Mouse (Mus musculus): ENCODE data around the gene Bola1. TPM values are rescaled to one million over a fixed set of nuclear protein-coding genes. Genes with fewer than 3 reads are reported as not detected.
"Not testable (repeated sequence)": the region's sequence is repeated elsewhere in the genome, so short reads cannot be mapped to it uniquely, and the experiment has no call there.

Gene Bola1
- polyA plus RNA-seq, 1 experiment from 2014 or later = 5.3 TPM

DNA sequence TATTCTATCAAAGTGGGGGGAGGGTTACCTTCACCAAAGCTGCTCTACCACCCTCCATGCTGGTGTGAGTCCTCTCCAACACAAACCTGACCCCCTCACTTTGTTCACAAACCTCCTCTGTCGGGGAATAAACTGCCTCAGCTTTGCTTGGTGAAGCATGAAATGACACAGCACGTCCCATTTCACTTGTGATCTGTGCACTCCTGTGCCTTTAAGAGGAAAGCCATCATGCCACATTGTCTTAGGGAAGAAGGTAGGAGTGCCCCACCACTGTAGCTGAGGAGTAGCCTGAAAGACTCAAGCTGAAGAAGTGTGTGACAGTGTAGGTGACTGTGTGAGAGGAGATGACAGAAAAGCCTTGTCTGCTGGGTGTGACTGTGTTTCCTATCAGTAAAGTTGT, 5.9 kb upstream of the Bola1 start:
- Histone ChIP-seq H3K27ac (peak overlapping the region; percentile 94), H3K79me2 (ENCODE audit: inconsistent target) (peaks cover 46% of the 10 kb centered on the region), H3K36me3 (ENCODE audit: inconsistent target) (no peaks in the 10 kb centered on the region), H3K4me3 (ENCODE audit: inconsistent target) (no peak overlapping the region)
- 90% methylated on average over 2 of the region's 2 CpGs for WGBS (ENCODE audit: missing documents)

DNA sequence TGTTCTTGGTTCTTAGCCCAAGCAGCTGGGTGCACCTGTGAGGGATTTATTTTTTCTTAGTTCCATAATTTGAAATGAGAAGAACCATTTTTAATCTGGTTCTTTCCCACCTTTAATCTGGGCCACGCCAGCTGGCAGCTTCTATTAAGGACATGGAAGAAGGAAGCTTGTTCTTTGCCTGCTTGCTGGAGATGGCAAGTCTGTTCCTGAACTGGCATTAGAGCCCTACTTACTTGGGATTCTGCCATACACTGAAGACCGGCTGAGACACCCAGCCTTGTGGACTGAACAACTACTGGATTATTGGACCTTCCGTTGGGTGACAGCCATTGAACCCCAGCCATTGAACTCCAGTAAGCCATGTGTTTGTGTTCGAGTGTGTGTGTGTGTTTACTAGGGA, 3.3 kb upstream of the Bola1 start:
- H3K36me3 ChIP-seq (ENCODE audit: inconsistent target) = no peaks in the 10 kb centered on the region
- H3K27ac ChIP-seq = peak overlapping the region; percentile 92
- peaks cover 46% of the 10 kb centered on the region for H3K79me2 ChIP-seq (ENCODE audit: inconsistent target)
- 93% methylated on average over 4 of the region's 4 CpGs for WGBS (ENCODE audit: missing documents)
- peak overlapping the region; percentile 58 for H3K4me3 ChIP-seq (ENCODE audit: inconsistent target)

DNA sequence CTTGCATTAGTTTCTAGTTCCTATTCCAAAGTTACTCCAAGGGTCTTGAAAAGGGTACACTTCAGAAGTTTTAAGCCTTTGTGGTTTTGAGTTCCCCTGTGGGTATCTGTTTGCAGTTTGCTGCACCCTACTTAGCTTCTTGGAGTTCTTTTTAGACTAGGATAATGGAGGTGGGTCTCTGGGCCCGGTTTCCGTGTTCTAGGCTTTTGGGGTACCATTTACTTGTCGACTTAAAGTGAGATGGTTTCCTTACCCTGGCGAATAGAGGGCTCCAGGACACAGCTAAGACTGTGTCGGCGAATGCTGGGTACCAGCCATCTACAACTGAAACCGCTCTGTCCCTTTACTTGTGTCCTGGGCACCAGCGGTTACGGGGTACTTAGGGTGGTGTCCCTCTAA, 2.1 kb upstream of the Bola1 start:
- peak overlapping the region; percentile 92 for H3K27ac ChIP-seq
- 10% methylated on average over 9 of the region's 9 CpGs for WGBS (ENCODE audit: missing documents)
- H3K79me2 ChIP-seq (ENCODE audit: inconsistent target) = peaks cover 46% of the 10 kb centered on the region
- no peaks in the 10 kb centered on the region for H3K36me3 ChIP-seq (ENCODE audit: inconsistent target)
- peak overlapping the region; percentile 58 for H3K4me3 ChIP-seq (ENCODE audit: inconsistent target)

DNA sequence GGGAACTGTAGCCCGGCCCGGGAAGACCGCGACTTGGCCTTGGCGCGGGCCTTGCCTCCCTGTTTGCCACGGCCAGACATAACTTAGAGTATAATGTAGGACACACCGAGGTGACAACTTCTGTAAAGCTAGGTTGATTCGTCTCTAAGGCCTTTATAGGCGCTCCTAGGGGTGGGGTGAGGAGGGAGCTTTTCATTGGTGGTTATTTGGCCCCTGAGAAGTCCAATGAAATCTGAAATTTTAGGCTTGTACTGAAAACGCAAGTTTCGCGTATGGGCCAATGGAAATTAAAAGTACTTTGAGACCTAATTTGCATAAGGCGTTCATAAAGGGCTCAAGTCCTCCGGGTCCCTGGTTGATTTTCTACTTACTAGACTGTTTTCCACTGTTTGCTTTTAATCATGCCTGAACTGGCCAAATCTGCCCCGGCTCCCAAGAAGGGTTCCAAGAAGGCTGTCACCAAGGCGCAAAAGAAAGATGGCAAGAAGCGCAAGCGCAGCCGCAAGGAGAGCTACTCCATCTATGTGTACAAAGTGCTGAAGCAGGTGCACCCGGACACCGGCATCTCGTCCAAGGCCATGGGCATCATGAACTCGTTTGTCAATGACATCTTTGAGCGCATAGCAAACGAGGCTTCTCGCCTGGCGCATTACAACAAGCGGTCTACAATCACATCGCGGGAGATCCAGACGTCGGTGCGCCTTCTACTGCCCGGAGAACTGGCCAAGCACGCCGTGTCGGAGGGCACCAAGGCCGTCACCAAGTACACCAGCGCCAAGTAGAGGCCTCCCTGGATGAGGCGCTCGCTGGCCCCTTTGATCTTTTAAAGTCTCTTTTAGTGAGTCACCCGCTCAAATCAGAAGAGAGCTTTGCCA, 1.5 kb upstream of the Bola1 start, which contains the start of the genes Hist2h2ac and Hist2h2be:
TSS of gene Hist2h2ac (minus strand) at position 116 of the 875 bp plus-strand sequence.
TSS of gene Hist2h2be (plus strand) at position 355 of the 875 bp plus-strand sequence.
- H3K27ac ChIP-seq = peak within 1 kb of the TSS; percentile 95
- no peaks in the 10 kb centered on the region for H3K36me3 ChIP-seq (ENCODE audit: inconsistent target)
- WGBS (ENCODE audit: missing documents) = 0% methylated on average over 35 of the region's 43 CpGs
- peaks cover 45% of the 10 kb centered on the region for H3K79me2 ChIP-seq (ENCODE audit: inconsistent target)
- peak within 1 kb of the TSS; percentile 74 for H3K4me3 ChIP-seq (ENCODE audit: inconsistent target)

DNA sequence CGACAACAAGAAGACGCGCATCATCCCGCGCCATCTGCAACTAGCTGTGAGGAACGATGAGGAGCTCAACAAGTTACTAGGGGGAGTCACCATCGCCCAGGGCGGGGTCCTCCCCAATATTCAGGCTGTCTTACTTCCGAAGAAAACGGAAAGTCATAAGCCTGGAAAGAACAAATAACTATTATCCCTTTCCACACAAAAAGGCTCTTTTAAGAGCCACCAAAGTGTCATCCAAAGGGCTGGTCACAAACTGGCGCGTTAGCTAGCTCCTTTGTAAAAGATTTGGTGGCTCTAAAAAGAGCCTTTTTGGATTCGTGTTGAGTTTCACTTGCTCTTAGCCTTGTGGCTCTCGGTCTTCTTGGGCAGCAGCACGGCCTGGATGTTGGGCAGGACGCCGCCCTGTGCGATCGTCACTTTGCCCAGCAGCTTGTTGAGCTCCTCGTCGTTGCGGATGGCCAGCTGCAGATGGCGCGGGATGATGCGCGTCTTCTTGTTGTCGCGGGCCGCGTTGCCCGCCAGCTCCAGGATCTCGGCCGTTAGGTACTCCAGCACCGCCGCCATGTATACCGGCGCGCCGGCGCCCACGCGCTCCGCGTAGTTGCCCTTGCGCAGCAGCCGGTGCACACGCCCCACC, 739 bp upstream of the Bola1 start:
- H3K4me3 ChIP-seq (ENCODE audit: inconsistent target) = peak overlapping the region; percentile 74
- not testable (repeated sequence) for H3K36me3 ChIP-seq (ENCODE audit: inconsistent target)
- H3K79me2 ChIP-seq (ENCODE audit: inconsistent target) = peaks cover 37% of the 10 kb centered on the region
- H3K27ac ChIP-seq = peak overlapping the region; percentile 95
- WGBS (ENCODE audit: missing documents) = under 1% methylated on average over 18 of the region's 47 CpGs

DNA sequence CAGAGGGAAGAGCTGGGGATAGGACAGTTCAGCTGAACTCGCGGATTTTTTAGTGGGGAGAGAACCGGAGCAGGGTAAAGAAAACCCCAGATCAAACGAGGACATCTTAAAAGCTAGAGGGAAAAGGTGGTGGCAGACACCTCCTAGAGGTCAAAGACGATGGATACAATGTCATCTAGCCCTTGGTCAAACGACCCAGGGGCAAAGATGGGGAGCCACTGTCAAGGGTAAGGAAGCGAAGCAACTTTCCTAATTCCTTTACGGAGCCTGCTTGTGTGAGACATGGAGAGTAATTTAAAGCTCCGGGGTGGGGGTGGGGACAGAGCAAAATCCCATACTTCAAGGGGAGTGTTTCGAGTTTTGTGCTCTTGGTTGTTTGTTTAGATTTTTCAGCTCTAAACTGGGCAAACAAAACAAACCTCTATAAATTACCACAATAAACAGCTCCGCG, 293 bp downstream of the Bola1 start:
- H3K27ac ChIP-seq = peak overlapping the region; percentile 95
- WGBS (ENCODE audit: missing documents) = under 1% methylated on average over 12 of the region's 12 CpGs
- H3K36me3 ChIP-seq (ENCODE audit: inconsistent target) = no peaks in the 10 kb centered on the region
- peak overlapping the region; percentile 74 for H3K4me3 ChIP-seq (ENCODE audit: inconsistent target)
- peaks cover 27% of the 10 kb centered on the region for H3K79me2 ChIP-seq (ENCODE audit: inconsistent target)

DNA sequence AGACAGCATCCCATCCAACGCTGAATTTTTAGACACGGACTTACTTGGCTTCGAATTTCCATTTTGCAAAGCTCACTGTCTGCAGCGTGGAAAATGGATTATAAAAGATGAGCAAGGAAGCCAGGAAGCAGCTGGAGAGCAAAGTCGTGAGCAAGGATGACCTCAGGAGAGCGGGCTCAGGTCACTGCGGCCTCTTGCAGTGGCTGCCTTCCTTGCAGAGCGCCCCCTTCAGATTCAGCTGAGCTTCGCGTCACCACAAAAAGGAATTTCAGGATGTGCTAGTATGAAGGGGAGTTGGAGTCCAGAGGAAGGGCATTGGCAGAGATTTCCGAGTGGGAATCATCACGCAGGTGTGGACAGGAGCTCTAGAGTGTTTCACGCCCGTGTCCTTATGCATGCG, 10.3 kb downstream of the Bola1 start:
- WGBS (ENCODE audit: missing documents) = 56% methylated on average over 15 of the region's 15 CpGs

DNA sequence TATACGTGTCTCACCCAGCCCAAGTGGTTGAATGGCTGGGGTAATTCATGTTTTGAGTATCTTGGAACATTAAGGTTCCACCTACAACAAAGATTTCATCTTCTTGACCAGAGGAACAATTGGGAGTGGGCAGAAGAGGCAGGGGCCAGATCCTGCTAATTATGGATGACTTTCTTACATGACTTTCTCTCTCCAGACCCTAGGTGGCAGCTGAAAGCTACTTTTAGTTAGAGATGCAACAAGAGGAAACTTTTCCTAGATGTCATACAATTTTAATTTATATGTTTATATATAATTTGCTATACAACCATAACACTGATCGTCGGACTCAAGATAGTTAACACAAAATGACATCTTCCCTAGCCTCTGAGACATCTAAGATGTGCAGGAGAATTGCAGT, 11.7 kb downstream of the Bola1 start:
- WGBS (ENCODE audit: missing documents) = 76% methylated on average over 3 of the region's 3 CpGs
- H3K79me2 ChIP-seq (ENCODE audit: inconsistent target) = no peaks in the 10 kb centered on the region

More for the DNA sequence above, 10.3 kb downstream of the Bola1 start:
- Histone ChIP-seq H3K4me3 (ENCODE audit: inconsistent target) (no peak overlapping the region), H3K36me3 (ENCODE audit: inconsistent target) (no peaks in the 10 kb centered on the region), H3K27ac (no peak overlapping the region), H3K79me2 (ENCODE audit: inconsistent target) (no peaks in the 10 kb centered on the region)

DNA sequence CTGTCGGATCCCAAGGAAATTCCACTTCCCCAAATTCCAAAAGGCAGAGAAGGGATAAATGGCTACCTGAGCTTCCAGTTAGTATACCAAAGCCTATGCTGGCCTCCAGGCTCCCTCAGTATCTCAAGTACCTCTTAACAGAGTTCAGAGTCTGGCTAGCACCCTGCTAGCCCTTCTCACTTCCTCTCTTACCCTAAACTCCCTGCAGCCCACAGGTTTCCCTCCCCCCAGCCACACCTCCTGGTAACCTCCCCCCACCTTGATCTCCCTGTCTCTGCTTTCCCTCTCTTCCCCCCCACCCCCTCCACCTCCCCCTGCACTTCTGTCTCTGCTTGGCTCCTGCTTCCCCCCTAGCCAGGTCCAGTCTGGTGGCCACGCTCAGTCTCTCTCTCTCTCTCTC, 19.8 kb downstream of the Bola1 start:
- 64% methylated on average over 1 of the region's 2 CpGs for WGBS (ENCODE audit: missing documents)
- Histone ChIP-seq H3K4me3 (ENCODE audit: inconsistent target) (no peak overlapping the region), H3K36me3 (ENCODE audit: inconsistent target) (no peaks in the 10 kb centered on the region), H3K79me2 (ENCODE audit: inconsistent target) (no peaks in the 10 kb centered on the region), H3K27ac (no peak overlapping the region)

More for the DNA sequence above, 11.7 kb downstream of the Bola1 start:
- H3K36me3 ChIP-seq (ENCODE audit: inconsistent target) = no peaks in the 10 kb centered on the region
- H3K4me3 ChIP-seq (ENCODE audit: inconsistent target) = no peak overlapping the region
- H3K27ac ChIP-seq = no peak overlapping the region

DNA sequence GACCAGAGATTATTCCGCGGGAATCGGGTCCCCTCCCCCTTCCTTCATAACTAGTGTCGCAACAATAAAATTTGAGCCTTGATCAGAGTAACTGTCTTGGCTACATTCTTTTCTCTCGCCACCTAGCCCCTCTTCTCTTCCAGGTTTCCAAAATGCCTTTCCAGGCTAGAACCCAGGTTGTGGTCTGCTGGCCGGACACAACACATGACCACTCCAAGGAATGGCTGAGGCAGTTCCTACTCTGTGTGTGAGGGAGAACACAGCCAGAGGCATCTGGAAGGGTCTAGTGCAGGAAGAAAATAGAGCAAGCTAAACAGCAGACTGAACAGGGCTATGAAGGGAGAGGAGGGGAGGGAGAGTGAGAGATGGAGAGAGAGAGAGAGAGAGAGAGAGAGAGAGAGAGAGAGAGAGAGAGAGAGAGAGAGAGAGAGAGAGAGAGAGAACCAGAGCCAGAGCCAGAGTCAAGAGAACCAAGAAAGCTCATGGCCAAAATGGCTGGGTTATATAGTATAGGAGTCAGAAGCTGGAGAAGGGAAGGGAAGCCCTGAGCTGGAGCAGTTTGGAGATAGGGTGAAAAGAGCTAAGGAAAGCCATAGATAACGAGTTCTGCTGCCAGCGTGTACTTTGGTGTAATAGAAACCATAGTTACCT, 20.8 kb downstream of the Bola1 start:
- not testable (repeated sequence) for H3K27ac ChIP-seq; H3K4me3 ChIP-seq (ENCODE audit: inconsistent target); H3K36me3 ChIP-seq (ENCODE audit: inconsistent target); H3K79me2 ChIP-seq (ENCODE audit: inconsistent target)
- WGBS (ENCODE audit: missing documents) = 74% methylated on average over 3 of the region's 8 CpGs

DNA sequence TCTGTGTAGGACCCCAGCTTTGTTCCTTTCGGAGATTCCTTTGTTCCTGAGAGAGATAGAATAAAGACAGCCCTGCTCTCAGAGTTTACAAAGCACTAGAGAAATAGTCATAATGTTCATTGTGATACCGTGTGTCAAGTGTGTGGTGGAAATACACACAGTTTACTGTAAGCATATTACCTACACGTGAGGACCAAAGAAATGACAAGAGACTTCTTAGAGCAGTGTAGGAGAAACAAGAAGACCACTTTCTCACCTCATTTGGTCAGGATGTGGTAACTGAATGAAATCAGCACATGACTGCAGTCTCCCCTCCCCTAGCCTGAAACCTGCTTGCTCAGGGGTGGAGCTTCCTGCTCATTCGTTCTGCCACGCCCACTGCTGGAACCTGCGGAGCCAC, 21.3 kb downstream of the Bola1 start:
- Histone ChIP-seq H3K27ac (no peak overlapping the region), H3K4me3 (ENCODE audit: inconsistent target) (peak overlapping the region; percentile 74; the same call in 1 of the 2 replicates)
- WGBS (ENCODE audit: missing documents) = 12% methylated on average over 3 of the region's 6 CpGs

DNA sequence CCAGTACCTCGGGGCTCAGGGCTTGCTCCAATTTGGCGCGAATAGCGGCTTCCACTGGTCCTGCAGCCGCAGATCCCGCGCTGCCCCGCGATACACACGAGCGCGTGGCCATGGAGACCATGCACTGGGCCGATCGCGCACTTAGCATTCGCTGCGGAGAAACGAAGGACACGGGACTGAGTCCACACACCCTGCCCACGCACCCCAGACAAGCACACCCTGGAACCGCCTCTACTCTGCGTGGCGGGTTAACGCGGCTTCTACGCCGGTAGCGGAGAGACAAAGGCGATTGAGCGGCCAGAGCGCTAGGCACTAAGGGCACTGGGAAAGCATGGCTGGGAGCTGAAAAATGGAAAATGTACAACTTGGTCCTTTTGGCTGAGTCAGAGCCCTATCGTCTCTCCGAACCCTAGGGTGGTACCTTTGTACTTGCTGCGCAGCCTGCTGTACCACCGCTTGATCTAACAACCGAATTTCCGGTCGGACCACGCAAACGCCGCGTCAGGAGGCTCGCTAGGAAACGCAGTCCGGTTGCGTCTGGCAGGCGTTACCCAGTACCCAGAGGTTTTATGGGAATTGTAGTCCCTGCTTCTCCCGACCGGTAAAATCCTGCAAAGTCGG, 22.3 kb downstream of the Bola1 start:
- no peaks in the 10 kb centered on the region for H3K36me3 ChIP-seq (ENCODE audit: inconsistent target)
- H3K79me2 ChIP-seq (ENCODE audit: inconsistent target) = no peaks in the 10 kb centered on the region
- WGBS (ENCODE audit: missing documents) = under 1% methylated on average over 50 of the region's 50 CpGs
- peak overlapping the region; percentile 77 for H3K27ac ChIP-seq
- H3K4me3 ChIP-seq (ENCODE audit: inconsistent target) = peak overlapping the region; percentile 74

More for the DNA sequence above, 21.3 kb downstream of the Bola1 start:
- no peaks in the 10 kb centered on the region for H3K36me3 ChIP-seq (ENCODE audit: inconsistent target)
- no peaks in the 10 kb centered on the region for H3K79me2 ChIP-seq (ENCODE audit: inconsistent target)

DNA sequence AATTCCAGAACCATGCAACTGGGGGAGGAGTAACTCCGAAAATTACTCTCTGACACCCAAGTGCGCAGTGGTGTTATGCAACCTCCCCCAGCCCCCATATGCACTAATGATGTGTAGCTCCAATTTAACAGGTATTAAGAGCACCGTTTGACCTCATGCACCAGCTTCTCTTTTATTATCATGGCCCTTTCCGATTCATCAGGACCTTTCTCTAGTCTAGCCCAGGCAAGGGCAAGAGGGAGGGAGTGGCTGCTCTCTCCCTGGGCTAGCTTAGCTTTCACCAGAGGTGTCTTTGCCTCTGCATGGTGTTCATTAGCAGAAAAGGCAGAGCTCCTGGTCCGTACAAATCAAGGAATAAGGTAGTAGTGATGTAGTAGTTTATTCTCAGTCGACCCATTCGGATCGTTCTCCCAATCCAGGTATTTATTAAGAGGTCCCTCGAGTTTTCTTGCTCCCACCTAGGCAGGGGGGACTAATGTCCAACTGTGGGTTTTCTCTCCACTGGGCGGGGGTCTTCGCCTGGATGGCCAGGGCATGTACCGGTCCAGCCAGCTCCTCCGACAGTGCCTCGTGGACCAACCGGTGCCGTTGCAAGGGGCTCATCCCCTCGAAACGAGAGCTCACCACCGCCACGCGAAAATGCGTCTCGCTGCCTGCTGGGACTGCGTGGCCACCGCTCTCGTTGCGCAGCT, 22.9 kb downstream of the Bola1 start:
- no peaks in the 10 kb centered on the region for H3K36me3 ChIP-seq (ENCODE audit: inconsistent target)
- peak overlapping the region; percentile 74 for H3K4me3 ChIP-seq (ENCODE audit: inconsistent target)
- no peaks in the 10 kb centered on the region for H3K79me2 ChIP-seq (ENCODE audit: inconsistent target)
- peak overlapping the region; percentile 77; the same call in 1 of the 2 replicates for H3K27ac ChIP-seq
- WGBS (ENCODE audit: missing documents) = 19% methylated on average over 27 of the region's 27 CpGs
